Comparison of ENCODE assay signal across 13 mouse cellular contexts in genomic region chr17:70866538-70867114, GRCm38 (mm10).
"Had no signal": no experiment of that assay in that cellular context is flagged by ENCODE, and none has a peak within 500 bp of the region (broad histone marks: within the 10 kb centered on the region; RNA-seq: fewer than 3 reads in every experiment).

No protein-coding gene starts in this region.

- DNase-seq: kidney, adult 9 months; kidney, postnatal 25 days; liver; lung, adult 18-20 months; right cerebral cortex, adult 18-20 months; right cerebral cortex, postnatal 25 days; thymus, adult 18-20 months; thymus, postnatal 14 days had no signal

- H3K4me1 ChIP-seq: limb, embryonic 12.5 days; midbrain, embryonic 13.5 days; neural tube, embryonic 15.5 days had no signal

- ATAC-seq: midbrain, embryonic 13.5 days had no signal

- H3K4me3 ChIP-seq: limb, embryonic 12.5 days; midbrain, embryonic 13.5 days; myocyte; neural tube, embryonic 15.5 days had no signal

- H3K36me3 ChIP-seq: limb, embryonic 12.5 days; neural tube, embryonic 15.5 days had no signal

- H3K9ac ChIP-seq: limb, embryonic 12.5 days; liver, embryonic 14.5 days; midbrain, embryonic 13.5 days; neural tube, embryonic 15.5 days had no signal

- H3K27me3 ChIP-seq: limb, embryonic 12.5 days; neural tube, embryonic 15.5 days had no signal

- H3K9me3 ChIP-seq: midbrain, embryonic 13.5 days; neural tube, embryonic 15.5 days had no signal

- H3K27ac ChIP-seq: limb, embryonic 12.5 days; liver, embryonic 14.5 days; midbrain, embryonic 13.5 days; neural tube, embryonic 15.5 days had no signal

- H3K4me2 ChIP-seq: limb, embryonic 12.5 days; midbrain, embryonic 13.5 days; neural tube, embryonic 15.5 days had no signal
